Mouse (Mus musculus): ENCODE results near the gene Mgst1. TPM values are rescaled to one million over a fixed set of nuclear protein-coding genes. Genes with fewer than 3 reads are reported as not detected.

Mgst1 gene
- polyA plus RNA-seq, 1 experiment from 2014 or later = 65.1 TPM

Other genes starting within 250 kb of the Mgst1 start
- gene Slc15a5, start 60.4 kb upstream of the Mgst1 start, polyA plus RNA-seq (2015; fragmentation: Nextera tagmentation; extraction: Ambion mirVana) = 0.53 TPM in 1 of 2 replicates, not detected in the other